Mouse (Mus musculus): Measurements from ENCODE around the gene Gm43552. TPM values are rescaled to one million over a fixed set of nuclear protein-coding genes. Genes with fewer than 3 reads are reported as not detected.

Gm43552 gene
- total RNA-seq, 2 experiments from 2014 or later = not detected

GRCm38 (mm10) chr5:65491767-65492715 lies 592 bp downstream of the Gm43552 start:
- ATAC-seq (replicated peaks; ENCODE audit: poor library complexity) = peak; percentile 58

- peak; percentile 33 for ATAC-seq (replicated peaks; ENCODE audit: poor library complexity)
Observed at GRCm38 (mm10) chr5:65489830-65490229, 2.8 kb downstream of the Gm43552 start.

- no peak for ATAC-seq (replicated peaks; ENCODE audit: poor library complexity)
Observed at GRCm38 (mm10) chr5:65488725-65489124, 3.9 kb downstream of the Gm43552 start.

GRCm38 (mm10) chr5:65487381-65487780 lies 5.3 kb downstream of the Gm43552 start:
- ATAC-seq (replicated peaks; ENCODE audit: poor library complexity) = no peak

- ATAC-seq (replicated peaks; ENCODE audit: poor library complexity) = no peak
Observed at GRCm38 (mm10) chr5:65486514-65486913, 6.1 kb downstream of the Gm43552 start.

- ATAC-seq (replicated peaks; ENCODE audit: poor library complexity) = no peak
Observed at GRCm38 (mm10) chr5:65482996-65483395, 9.6 kb downstream of the Gm43552 start.

GRCm38 (mm10) chr5:65480511-65480910 lies 12.1 kb downstream of the Gm43552 start:
- peak; percentile 62 for ATAC-seq (replicated peaks; ENCODE audit: poor library complexity)

- ATAC-seq (replicated peaks; ENCODE audit: poor library complexity) = 0 out of 2 replicates have a peak, but pooled peaks have one; percentile 1
Observed at GRCm38 (mm10) chr5:65479681-65480445, 12.8 kb downstream of the Gm43552 start.

GRCm38 (mm10) chr5:65478224-65478623 lies 14.4 kb downstream of the Gm43552 start:
- ATAC-seq (replicated peaks; ENCODE audit: poor library complexity) = 0 out of 2 replicates have a peak, but pooled peaks have one; percentile 25

GRCm38 (mm10) chr5:65476739-65477138 lies 15.9 kb downstream of the Gm43552 start:
- peak; percentile 51 for ATAC-seq (replicated peaks; ENCODE audit: poor library complexity)

- ATAC-seq (replicated peaks; ENCODE audit: poor library complexity) = peak; percentile 51
Observed at GRCm38 (mm10) chr5:65475806-65476205, 16.8 kb downstream of the Gm43552 start.

- no peak for ATAC-seq (replicated peaks; ENCODE audit: poor library complexity)
Observed at GRCm38 (mm10) chr5:65469766-65470165, 22.9 kb downstream of the Gm43552 start.

- ATAC-seq (replicated peaks; ENCODE audit: poor library complexity) = peak; percentile 50; the same call in 1 of the 2 replicates
Observed at GRCm38 (mm10) chr5:65466911-65467310, 25.7 kb downstream of the Gm43552 start.

GRCm38 (mm10) chr5:65460361-65460760 lies 32.3 kb downstream of the Gm43552 start:
- ATAC-seq (replicated peaks; ENCODE audit: poor library complexity) = no peak

GRCm38 (mm10) chr5:65459454-65459853 lies 33.2 kb downstream of the Gm43552 start:
- ATAC-seq (replicated peaks; ENCODE audit: poor library complexity) = no peak

- ATAC-seq (replicated peaks; ENCODE audit: poor library complexity) = no peak
Observed at GRCm38 (mm10) chr5:65457846-65458245, 34.8 kb downstream of the Gm43552 start.

GRCm38 (mm10) chr5:65457086-65457827 lies 35.4 kb downstream of the Gm43552 start:
- no peak for ATAC-seq (replicated peaks; ENCODE audit: poor library complexity)

GRCm38 (mm10) chr5:65454771-65455170 lies 37.9 kb downstream of the Gm43552 start:
- ATAC-seq (replicated peaks; ENCODE audit: poor library complexity) = no peak

- ATAC-seq (replicated peaks; ENCODE audit: poor library complexity) = no peak
Observed at GRCm38 (mm10) chr5:65448941-65449340, 43.7 kb downstream of the Gm43552 start.

- no peak for ATAC-seq (replicated peaks; ENCODE audit: poor library complexity)
Observed at GRCm38 (mm10) chr5:65447826-65448225, 44.8 kb downstream of the Gm43552 start.

GRCm38 (mm10) chr5:65446756-65447155 lies 45.9 kb downstream of the Gm43552 start:
- no peak for ATAC-seq (replicated peaks; ENCODE audit: poor library complexity)

Measured in megakaryocyte progenitor cell, adult 5-6 weeks (primary cell).